Mouse (Mus musculus) spleen, postnatal 4 days (tissue): Measurements from ENCODE around the gene Arhgef10l.
"Not testable (repeated sequence)": the region's sequence is repeated elsewhere in the genome, so short reads cannot be mapped to it uniquely, and the experiment has no call there.

Source experiments
- DNase-seq, 2 experiments: peaks; one replicate each; pipeline ENCODE4 v3.0.0; 2022; ENCODE audit warnings: low spot score in 2 of 2

The Arhgef10l gene

DNA sequence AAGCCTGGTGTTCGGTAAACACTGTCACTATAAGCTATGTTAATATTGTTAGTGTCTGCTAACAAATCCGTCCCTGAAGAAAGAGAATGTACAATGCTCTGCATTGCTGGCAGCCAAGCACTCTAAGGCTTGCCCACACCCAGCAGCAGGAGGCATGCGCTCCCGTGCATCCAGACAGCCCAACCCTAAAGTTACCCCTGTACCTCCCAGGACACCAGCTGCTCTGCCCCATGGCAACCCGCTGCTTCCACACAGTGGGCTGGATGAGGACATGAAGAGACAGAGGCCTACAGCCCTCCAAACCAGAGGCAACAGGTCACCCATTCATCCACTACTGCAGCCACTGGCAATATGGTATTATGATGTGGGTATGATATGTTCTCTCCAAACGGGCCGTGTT lies 60.0 kb downstream of the Arhgef10l start:
- DNase-seq = no peak

DNA sequence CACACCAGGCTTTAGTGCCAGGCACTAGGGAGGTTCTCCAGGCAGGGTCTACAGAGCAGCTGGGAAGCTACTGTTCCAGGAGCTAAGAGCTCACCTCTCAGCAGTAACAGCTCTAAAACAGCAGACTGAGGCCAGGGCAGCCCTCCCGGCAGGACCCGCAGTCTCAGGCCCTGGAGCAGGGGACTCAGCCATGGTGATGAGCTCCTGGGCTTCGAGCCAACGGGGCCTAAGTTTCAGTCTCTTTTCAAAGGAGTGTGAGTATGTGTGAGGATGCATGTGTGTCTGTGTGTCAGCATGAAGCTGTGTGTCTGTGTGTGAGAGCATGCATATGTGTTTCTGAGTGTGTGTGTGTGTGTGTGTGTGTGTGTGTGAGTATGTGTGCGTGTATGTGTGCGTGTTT lies 60.6 kb downstream of the Arhgef10l start:
- DNase-seq = no peak

DNA sequence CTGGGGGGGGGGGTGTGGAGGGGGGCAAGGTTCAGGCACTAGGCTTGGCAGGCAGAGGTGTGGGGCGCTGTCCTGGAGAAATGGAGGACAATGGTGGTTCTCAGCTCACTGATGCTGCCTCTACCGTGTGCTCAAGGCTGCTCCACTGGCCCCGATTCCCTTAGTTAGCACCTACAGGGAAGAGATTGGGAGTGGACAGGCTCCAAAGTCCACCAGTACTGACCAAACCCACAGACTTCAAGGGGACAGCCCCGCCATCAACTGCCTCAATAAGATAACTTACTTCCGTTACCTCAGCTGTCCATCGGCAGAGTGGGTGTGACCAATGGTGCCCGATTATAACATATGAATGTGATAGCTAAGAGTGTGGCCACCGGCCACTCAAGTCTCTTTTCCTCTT lies 61.3 kb downstream of the Arhgef10l start:
- DNase-seq = no peak

DNA sequence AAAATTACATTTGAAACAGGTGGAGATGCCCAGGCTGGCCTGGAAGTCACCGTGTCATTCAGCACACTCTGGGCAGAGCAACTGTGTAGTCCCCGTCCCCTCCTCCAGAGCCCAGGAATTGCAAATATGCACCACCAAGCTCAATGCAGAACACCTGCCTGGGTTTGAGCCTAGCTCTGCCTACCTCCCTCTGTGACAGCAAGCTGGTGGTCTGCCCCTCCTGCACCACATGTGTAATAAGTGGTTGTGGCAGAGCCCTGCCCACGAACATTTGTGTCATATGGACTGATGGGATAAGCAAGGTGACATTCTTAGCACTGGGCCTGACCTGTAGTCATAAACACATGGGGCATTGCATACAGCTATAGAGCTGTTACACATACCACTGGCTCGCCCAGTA lies 63.8 kb downstream of the Arhgef10l start:
- no peak for DNase-seq

DNA sequence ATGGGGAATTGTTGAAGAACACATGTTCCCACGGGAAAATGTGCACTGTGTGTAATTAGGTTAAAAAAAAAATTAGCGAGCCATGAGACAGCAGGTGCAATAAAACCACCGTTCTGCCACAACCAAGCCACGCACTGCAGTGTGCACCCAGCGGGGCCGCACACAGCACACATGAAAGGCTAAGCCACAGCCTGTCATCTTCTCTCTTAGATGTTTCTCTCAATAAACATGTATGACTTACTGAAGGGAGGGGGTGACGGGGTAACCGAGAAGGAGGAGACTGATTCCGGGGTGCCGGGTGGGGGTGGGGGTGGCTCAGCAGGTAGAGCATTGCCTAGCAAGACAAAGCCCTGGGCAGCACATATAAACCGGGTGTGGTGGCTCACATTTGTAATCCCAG lies 64.7 kb downstream of the Arhgef10l start:
- no peak for DNase-seq

DNA sequence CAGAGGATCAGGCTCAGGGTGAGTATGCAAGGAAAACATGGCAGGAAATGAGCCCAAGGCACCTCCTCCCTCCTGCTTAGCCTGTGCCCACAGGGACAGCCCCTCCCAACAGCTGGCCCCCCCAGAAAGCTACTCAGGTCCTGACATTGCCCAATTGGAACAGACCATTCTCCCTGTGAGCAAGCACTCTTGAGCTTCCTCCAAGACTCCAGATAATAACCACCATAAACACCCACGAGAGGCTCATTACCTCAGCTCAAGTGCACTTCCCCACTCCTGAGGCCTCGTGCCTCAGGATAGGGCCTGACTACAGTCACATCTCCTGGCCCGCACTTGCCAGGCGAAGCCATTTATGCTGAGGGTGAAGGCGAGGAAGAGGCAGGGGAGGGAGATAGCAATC lies 67.0 kb downstream of the Arhgef10l start:
- DNase-seq = no peak

DNA sequence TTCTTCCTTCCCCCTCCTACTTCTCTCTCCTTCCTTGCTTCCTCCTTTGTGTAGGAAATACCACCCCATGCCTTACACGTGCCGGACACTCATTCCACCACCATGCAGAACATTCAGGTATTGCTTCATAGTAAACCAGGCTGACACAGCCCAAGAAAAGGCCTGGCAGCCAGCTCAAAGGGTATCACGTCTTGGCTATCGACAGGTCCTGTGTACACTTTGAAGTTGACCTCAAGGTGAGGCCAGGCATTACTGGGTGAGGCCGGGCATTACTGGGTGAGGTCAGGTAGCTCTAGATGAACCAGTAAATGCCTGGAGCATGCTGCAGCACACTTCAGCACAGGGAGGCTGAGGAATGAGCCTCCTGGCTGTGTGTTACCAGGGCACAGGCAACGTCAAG lies 67.9 kb downstream of the Arhgef10l start:
- no peak for DNase-seq

DNA sequence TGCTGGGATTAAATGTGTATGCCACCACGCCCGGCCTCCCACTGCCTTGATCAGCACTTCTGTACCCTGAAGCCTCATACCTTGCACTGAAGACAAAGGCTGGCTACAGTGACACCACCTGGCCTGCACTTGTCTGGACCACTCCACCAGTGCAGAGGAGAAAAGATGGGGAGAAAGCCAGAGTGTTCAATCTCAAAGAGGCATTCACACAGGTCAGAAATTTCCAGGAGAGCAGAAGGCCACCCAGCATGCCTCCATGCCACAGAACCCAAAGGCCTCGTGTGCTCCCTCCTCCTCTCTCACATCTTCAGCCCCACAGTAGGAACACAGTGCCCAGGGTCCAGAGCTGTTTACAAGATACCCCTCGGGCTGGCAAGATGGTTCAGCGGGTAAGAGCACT lies 68.4 kb downstream of the Arhgef10l start:
- DNase-seq = no peak

DNA sequence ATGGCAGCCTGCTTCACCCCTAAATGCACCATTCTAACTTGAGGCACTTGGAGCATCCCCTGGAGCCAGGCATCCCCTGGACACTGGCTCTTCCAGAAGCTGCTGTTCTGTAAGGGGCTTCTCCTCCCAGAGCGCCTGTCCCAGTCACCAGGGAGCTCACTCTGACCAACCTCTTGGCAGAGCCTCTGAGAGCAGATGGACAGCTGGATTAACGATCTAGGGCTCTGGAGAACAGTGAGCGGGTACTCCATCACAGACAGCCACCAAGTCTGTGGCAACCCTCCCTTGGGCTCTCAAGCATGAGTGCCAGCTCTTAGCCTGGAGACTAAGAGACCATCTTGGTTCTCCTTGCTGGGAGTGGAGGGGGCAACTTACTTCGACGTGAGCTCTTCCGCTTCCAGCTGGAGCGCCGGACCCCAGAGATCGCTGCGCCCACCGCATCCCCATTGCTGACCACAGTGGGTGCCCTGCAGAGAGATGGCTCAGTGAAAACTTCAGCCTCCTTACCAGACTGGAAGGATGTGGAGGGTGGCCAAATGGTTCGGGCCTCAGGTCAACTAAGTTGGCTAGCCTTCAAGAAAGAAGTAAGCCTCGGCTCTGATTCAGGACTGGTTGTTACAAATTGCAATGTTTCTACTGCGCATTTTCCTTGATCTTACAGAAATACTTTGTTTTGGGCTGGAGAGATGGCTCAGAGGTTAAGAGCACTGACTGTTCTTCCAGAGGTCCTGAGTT lies 71.9 kb downstream of the Arhgef10l start:
- no peak for DNase-seq

DNA sequence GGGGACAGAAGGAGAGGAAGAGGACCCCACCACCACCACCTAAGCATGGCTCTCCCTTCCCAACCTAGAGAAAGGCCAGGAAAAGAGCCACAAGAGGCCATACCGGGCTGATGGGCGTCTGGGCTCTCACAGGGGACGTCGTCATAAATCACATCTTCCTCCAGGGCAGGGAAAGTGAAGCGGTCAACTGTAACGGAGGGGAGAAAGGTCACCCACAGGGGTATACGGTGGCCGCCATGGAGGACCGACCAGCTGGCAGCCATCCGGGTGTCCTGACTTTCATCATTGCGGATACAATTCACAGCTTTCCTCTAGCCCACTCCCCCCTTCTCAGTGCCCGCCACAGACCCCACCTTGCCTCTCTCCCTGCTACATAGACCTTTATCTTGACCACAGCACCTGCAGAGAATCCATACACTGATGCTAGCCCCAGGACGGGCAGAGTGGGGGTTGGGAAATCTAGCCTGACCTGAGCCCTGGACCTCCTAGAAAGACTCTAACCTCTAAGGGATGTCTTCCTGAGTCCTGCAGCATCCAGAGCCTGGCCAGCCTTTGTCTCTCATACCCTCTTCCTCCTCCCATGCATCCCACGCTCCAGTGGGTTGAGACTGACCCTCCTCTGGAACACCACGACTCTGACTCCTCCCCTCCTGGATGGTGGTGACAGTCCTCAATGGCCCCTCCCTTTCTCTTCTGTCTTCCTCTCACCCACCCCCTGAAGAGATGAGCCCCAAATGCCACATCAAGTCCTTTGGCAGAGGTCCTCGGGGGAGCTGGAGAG lies 72.6 kb downstream of the Arhgef10l start:
- DNase-seq = no peak

DNA sequence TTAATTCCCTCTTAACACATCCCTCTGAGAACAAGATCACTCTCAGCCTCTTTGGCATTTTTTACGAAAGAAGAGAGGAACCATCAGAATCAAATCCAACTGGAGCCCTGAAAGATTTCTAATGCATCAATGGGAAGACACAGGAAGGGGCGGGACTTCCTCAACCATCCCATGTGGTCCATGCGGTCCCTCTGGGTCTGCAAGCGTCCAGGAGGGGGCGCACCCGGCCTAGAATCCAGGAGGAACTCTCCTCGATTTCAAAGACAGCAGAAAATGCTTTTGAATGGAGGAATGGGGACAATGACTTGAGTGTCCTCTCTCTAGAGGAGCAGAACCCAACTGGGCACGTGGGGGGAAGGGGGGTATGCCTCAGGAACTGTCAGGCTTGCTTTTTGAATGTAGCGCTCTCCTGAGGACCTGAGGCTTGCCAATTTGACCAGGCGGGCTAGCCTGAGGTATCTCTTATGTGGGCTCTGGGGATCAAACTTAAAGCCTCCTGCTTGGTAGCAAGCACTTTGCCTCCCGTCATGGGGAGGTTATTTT lies 73.5 kb downstream of the Arhgef10l start:
- DNase-seq = peak; percentile 73 to 87

DNA sequence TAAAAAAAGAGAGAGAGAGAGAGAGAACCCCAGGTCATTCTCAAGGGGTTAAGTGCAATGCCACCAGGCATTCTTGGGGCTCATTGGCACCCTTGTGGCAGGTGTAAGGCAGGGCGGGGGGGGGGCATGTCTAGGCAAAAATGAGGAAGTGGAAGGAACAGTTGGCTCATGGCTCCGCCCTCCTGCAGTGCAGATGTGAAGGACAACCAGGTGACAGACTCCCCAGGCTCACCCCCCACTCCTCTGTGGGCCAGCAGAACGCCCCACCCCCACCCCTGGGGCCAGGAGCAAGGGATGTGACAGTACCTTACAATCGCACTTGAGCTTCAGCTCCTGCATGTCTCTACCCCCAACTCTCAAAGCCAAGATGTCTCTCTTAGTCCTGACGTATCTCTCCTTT lies 79.3 kb downstream of the Arhgef10l start:
- peak; percentile 60 to 78 for DNase-seq

DNA sequence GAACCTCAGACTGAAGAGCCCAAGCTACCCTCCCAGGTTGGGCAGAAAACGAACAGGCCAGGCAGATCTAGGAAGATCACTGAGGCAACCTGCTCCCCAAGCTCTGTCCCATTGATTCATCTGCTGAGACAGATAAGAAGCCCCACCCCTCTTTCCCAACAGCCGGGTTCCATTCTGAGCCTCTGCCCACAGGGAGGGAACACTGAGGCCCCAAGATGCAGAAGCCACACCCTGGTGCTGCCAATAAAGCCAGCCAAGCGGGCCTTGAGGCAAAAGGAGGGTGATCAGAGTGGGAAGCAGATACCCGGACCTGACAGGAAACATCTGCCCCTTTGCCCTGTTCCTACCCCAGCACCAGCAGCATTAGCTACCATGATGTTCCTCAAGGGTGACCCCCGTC lies 81.6 kb downstream of the Arhgef10l start:
- peak in 1 of 2 experiments; percentile 43 for DNase-seq

DNA sequence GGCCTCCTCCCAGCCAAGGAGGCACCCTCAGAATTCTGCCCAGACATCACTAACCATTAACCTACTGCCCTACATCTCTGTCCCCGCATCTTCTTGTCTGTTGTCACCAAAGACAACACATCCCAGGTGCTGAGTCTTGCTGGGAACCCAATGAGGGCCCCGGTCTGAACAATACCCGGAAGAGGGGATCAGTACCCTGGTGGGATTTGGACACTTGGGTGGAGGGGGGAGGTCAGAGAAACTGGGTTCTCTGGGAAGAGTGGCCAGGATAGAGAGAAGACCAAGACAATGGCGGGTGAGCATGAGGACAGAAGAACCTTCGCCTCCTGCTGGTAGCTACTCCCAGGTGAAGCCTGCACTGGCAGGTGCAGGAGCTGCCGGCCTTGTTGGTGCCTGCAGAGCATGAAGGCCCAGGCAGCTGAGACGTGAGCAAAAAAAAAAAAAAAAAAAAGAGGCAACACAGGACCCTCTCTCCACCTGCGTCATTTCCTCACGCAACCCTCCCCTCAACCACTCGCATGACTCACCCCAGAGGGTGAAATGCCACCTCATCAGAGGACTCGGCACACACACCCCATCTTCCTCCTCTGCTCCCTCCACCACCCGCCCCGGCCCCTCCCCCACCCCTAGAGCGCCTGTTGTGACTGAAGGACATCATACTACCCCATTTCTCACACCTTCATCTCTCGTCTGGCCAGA lies 83.3 kb downstream of the Arhgef10l start:
- no peak for DNase-seq

DNA sequence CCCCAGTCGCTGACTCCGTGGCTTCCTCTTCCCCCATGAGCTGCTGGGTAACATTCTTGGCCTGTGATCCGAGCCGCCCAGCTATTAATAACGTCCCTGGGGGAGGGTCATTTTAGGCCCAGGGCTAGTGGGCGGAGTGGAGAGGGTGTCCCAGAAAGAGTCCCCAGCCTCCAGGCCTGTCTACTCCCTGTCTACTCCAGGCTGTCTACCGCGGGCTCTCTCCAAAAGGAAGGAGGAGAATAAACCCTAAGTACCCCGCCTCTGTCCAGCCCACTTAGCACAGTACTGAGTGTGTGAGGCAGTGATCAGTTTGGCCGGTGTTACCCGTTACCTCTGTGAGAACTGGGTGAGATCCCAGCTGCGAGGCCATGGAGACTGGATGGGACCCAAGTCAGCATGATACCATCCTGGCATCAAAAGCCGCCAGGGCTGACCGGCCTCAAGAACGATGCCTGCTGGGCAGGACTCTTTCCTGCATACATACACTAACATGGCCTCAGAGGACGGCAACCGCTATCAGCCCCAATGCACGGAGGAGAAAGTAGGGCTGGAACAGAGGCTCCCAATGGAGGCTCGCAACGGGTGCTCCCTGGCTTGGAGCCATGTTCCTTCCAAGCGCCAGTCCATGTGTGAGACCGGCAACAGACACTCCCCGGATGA lies 84.0 kb downstream of the Arhgef10l start:
- no peak for DNase-seq

DNA sequence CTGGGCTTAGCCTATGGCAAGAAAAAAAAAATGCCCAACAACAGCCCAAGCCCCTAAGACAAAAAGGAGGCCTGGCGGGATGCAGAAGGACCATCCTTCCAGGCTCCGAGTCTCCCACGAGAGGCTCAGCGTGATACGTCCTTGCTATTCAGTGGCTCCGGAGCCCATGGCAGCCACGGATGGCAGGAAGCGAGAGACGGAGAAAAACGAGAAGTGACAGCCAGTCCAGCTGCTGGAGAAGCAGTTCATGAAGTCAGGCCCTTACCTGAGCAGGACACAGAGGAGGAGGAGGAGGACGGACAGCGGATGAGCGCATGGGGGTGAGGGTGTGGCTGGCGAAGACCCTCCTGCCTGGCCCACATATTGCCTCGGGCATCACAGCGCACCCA lies 84.5 kb downstream of the Arhgef10l start:
- DNase-seq = no peak

DNA sequence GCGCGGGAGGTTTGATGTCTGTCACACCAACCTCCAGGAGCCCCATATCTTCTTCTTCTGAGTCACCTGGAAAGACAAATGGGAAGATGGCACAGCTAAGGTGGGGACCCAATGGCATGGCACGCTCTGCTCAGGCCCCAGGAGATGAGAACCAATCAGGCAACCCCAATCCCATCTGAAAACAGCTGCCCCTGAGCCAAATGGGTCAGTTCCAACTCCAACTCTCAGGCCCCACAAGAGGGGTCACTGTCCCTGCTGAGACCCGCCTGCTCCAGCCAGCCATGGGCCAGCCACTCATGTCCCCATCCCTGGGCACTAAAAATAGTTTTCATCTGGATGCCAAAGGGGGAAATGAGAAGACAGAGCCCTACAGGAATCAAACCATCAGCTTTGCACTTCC lies 84.9 kb downstream of the Arhgef10l start:
- DNase-seq = no peak

DNA sequence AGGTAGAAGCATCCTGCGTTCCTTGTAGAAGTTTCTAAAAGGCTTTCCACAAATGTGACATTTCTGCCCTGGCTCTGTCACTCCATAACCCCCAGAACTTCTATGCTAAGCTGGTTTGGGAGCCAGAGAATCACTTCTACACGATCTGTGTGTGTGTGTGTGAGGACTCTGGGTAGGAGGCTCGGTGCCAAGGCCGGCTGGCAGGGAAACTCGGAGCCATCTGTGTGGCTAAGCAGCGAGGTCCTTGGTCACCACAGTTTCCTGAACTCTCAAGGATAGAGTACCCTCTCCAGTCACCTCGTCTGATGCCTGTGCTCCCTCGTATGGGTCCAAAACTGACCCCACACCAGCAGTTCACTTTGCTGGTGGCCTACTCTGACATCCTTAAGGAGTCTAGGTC lies 86.2 kb downstream of the Arhgef10l start:
- DNase-seq = no peak

DNA sequence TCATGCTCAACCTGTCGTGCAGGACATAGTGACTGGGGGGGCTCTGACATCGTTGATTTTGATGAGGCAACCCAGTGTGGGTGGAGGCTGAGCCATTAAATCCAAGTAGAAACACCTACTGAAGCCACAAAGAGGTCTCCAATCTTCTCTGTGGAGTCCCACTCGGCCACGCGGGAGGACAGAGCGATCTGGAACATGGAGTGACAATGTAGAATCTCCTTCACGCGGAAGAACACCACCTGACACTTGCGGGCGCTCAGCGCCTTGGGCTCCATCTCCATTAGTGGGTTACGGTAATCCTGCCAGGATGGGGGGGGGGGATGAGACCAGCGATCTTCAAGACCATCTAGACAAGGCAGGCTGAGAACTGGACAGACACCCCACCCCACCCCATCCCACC lies 86.7 kb downstream of the Arhgef10l start:
- no peak for DNase-seq

DNA sequence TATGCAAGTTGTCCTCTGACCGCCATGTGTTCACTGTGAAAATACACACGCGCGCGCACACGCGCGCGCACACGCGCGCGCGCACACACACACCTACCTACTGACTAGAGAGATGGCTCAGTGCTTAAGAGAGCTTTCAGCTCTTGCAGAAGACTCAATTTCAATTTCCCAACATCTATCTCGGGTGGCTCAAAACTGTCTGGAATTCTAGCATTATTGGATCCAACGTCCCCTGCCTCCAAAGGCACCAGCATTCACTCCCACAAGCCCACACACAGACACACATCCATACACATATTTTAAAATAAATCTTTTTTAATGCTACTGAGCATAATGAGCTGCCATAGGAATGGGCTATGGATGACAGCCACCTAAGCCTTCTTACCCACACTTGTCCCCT lies 89.2 kb downstream of the Arhgef10l start:
- DNase-seq = no peak

DNA sequence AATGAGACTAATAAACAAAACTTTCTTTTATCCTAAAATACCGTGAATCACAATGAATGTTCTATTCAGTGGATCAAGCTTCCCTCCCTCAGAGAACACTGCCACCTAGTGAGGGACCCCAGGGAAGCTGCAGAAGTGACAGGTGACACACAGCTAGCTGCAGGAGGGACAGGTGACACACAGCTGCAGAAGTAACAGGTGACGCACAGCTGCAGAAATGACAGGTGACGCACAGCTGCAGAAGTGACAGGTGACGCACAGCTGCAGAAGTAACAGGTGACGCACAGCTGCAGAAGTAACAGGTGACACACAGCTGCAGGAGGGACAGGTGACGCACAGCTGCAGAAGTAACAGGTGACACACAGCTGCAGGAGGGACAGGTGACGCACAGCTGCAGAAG lies 90.9 kb downstream of the Arhgef10l start:
- DNase-seq = not testable (repeated sequence)

DNA sequence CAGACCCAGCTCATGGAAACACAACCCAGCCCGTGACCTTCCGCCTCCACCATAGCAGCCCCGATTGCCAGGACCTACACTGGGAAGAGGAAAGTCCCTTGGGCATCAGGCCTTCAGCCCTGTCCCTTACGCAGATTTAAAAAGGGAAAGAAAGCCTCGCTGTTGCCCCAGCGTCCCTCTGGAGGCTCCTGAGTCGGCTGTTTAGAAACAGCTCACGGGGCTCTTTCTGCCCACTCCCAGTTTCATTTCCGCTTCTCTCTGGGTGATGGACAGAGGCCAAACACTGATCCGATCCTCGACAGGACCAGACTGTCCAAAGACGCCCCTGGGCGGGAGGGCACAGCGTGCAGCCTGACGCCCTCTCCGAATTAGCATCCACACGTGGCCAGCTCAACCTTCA lies 93.4 kb downstream of the Arhgef10l start:
- no peak for DNase-seq
